Mouse (Mus musculus) kidney, adult 11 months (tissue): Measurements from ENCODE around the gene Mrc1.
"Not testable (repeated sequence)": the region's sequence is repeated elsewhere in the genome, so short reads cannot be mapped to it uniquely, and the experiment has no call there.

ENCODE experiments used
- DNase-seq: peaks from one replicate; pipeline ENCODE4 v3.0.0; 2022

Gene Mrc1

GRCm38 (mm10) chr2:14229149-14229548, at the start of gene Mrc1:
TSS of gene Mrc1 (plus strand) at chr2:14229392.
- no peak for DNase-seq

GRCm38 (mm10) chr2:14184375-14184774, 44.8 kb upstream of the Mrc1 start:
- no peak for DNase-seq

- no peak for DNase-seq
These were observed 38.5 kb upstream of the Mrc1 start for GRCm38 (mm10) chr2:14190684-14191083.

GRCm38 (mm10) chr2:14191601-14192000, 37.6 kb upstream of the Mrc1 start:
- DNase-seq = no peak

- no peak for DNase-seq
These were observed 37.1 kb upstream of the Mrc1 start for GRCm38 (mm10) chr2:14192046-14192445.

- not testable (repeated sequence) for DNase-seq
These were observed 30.8 kb upstream of the Mrc1 start for GRCm38 (mm10) chr2:14198325-14198903.

GRCm38 (mm10) chr2:14199621-14200020, 29.6 kb upstream of the Mrc1 start:
- no peak for DNase-seq

GRCm38 (mm10) chr2:14200879-14201445, 28.2 kb upstream of the Mrc1 start:
- DNase-seq = not testable (repeated sequence)

GRCm38 (mm10) chr2:14204308-14204707, 24.9 kb upstream of the Mrc1 start:
- DNase-seq = no peak

GRCm38 (mm10) chr2:14206798-14207197, 22.4 kb upstream of the Mrc1 start:
- DNase-seq = no peak

GRCm38 (mm10) chr2:14210731-14211130, 18.5 kb upstream of the Mrc1 start:
- no peak for DNase-seq

GRCm38 (mm10) chr2:14211606-14212005, 17.6 kb upstream of the Mrc1 start:
- DNase-seq = no peak

GRCm38 (mm10) chr2:14214764-14215163, 14.4 kb upstream of the Mrc1 start:
- DNase-seq = no peak

- no peak for DNase-seq
These were observed 12.5 kb upstream of the Mrc1 start for GRCm38 (mm10) chr2:14216653-14217052.

GRCm38 (mm10) chr2:14218126-14218525, 11.1 kb upstream of the Mrc1 start:
- DNase-seq = no peak

- DNase-seq = no peak
These were observed 4.8 kb upstream of the Mrc1 start for GRCm38 (mm10) chr2:14224387-14224786.

GRCm38 (mm10) chr2:14228495-14228894, 697 bp upstream of the Mrc1 start:
- DNase-seq = no peak

GRCm38 (mm10) chr2:14229979-14230378, 787 bp downstream of the Mrc1 start:
- no peak for DNase-seq

- no peak for DNase-seq
These were observed 3.7 kb downstream of the Mrc1 start for GRCm38 (mm10) chr2:14232897-14233296.

GRCm38 (mm10) chr2:14233983-14234382, 4.8 kb downstream of the Mrc1 start:
- no peak for DNase-seq

- no peak for DNase-seq
These were observed 6.1 kb downstream of the Mrc1 start for GRCm38 (mm10) chr2:14235319-14235718.

GRCm38 (mm10) chr2:14236920-14237319, 7.7 kb downstream of the Mrc1 start:
- DNase-seq = no peak

- no peak for DNase-seq
These were observed 8.5 kb downstream of the Mrc1 start for GRCm38 (mm10) chr2:14237723-14238122.

GRCm38 (mm10) chr2:14239151-14239550, 10.0 kb downstream of the Mrc1 start:
- no peak for DNase-seq

- no peak for DNase-seq
These were observed 15.0 kb downstream of the Mrc1 start for GRCm38 (mm10) chr2:14244157-14244556.
